Mouse (Mus musculus) embryonic facial prominence, embryonic 13.5 days (tissue): ENCODE data around the gene Rps12. TPM values are rescaled to one million over a fixed set of nuclear protein-coding genes. Genes with fewer than 3 reads are reported as not detected.

Source experiments
- ATAC-seq: fragments of 200-750 bp; cut with Nextera tagmentation; 2 replicates; pipeline ENCODE4 v1.8.0; 2017; ENCODE audit warnings: low read depth; ENCODE audit not compliant: insufficient number of reproducible peaks, insufficient read depth, low FRiP score, low TSS enrichment
- H3K27ac ChIP-seq: fragments of 300-500 bp; sonication (generic); 2 replicates; pipeline ENCODE4 v1.5.1; 2015; ENCODE audit warnings: moderate library complexity, mild to moderate bottlenecking, inconsistent platforms
- H3K27me3 ChIP-seq: fragments of 300-500 bp; sonication (generic); 2 replicates; pipeline ENCODE4 v1.6.1; 2015; ENCODE audit warnings: mild to moderate bottlenecking, inconsistent platforms
- H3K36me3 ChIP-seq: fragments of 300-500 bp; sonication (generic); 2 replicates; pipeline ENCODE4 v1.6.1; 2015; ENCODE audit warnings: mild to moderate bottlenecking, inconsistent platforms
- H3K4me1 ChIP-seq: fragments of 300-500 bp; sonication (generic); 2 replicates; pipeline ENCODE4 v1.6.1; 2015; ENCODE audit warnings: inconsistent platforms
- H3K4me2 ChIP-seq: fragments of 300-500 bp; sonication (generic); 2 replicates; pipeline ENCODE4 v1.6.1; 2015; ENCODE audit warnings: moderate library complexity, mild to moderate bottlenecking, inconsistent platforms
- H3K4me3 ChIP-seq: fragments of 300-500 bp; sonication (generic); 2 replicates; pipeline ENCODE4 v1.5.1; 2015; ENCODE audit warnings: mild to moderate bottlenecking, inconsistent platforms
- H3K9ac ChIP-seq: fragments of 300-500 bp; sonication (generic); 2 replicates; pipeline ENCODE4 v1.6.1; 2015; ENCODE audit warnings: mild to moderate bottlenecking, inconsistent platforms
- H3K9me3 ChIP-seq: fragments of 300-500 bp; sonication (generic); 2 replicates; pipeline ENCODE4 v1.6.1; 2016; ENCODE audit warnings: inconsistent platforms
- WGBS: fragments of 180-500 bp; shearing (Covaris S2); methylation state at CpG from one replicate; pipeline ENCODE4 v1.1.7; 2015; ENCODE audit warnings: mixed read lengths; 5-methylcytosine and 5-hydroxymethylcytosine counted together
- polyA plus RNA-seq: library from polyadenylated mRNA; unstranded; fragments of >200 nt; fragmentation: Nextera tagmentation; extraction: Ambion mirVana; gene quantifications from 2 replicates; pipeline ENCODE4 v1.2.1, GENCODE M21; 2015

The Rps12 gene
- 245 and 261 TPM in 2 replicates for polyA plus RNA-seq

GRCm38 (mm10) chr10:23787062-23787821, at the start of gene Rps12:
Gene Rps12 (minus strand): TSS chr10:23787275.
- no peaks in the 10 kb centered on the region for H3K9me3 ChIP-seq
- peak within 1 kb of the TSS; percentile 90 for H3K4me3 ChIP-seq
- under 1% methylated on average over 51 of the region's 51 CpGs for WGBS
- H3K4me2 ChIP-seq, result peak within 1 kb of the TSS; percentile 91
- ATAC-seq, result peak; percentile 96
- no peaks in the 10 kb centered on the region for H3K27me3 ChIP-seq
- peak within 1 kb of the TSS; percentile 97 for H3K9ac ChIP-seq
- H3K4me1 ChIP-seq, result peaks cover 36% of the 10 kb centered on the region
- H3K36me3 ChIP-seq, result peaks cover 38% of the 10 kb centered on the region
- peak within 1 kb of the TSS; percentile 91 for H3K27ac ChIP-seq

DNA sequence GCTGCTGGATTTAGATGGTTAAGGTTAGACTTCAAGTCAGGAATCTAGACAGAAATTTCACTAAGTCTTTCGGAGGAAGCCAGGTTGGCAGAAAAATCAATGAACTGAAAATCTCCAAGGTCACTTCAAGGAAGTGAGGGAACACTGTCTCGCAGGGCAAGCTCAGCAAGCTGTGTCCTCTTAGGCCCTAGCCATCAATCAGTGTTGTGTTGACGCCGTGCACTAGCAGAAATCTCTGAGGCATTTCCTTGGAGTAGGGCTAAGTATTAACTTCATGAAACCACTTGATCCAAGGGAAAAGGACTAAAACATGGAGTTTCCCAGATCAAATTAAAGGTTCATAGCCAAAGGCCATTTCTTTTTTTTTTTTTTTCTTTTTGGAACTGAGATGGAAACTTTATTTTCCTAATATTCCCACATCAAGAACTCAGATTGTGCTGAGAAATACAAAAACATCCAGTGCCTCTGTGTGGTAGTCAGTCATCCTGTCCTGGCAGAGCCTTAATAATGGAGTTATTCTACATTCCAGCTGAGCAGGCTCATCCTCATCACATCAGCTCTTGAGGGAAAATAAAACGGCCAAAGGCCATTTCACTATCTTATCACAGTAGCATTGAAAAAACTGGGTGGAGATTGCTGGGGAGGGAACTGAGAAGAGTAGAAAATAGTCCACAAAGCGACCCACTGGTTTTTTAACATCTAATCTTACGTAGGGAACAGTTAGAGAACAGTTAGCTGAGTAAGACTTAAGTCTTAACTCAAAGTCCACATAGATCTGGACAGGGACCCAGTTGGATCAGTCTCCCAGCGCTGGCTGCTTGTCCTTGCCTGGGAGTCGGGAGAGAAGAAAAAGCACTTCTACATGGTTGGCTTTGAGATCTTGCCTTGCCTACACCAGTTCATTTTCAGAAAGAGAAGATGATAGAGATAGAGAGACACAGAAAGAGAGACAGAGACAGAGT, 49.2 kb upstream of the Rps12 start:
- no peak overlapping the region for H3K4me2 ChIP-seq
- no peak overlapping the region for H3K27ac ChIP-seq
- no peak overlapping the region for H3K9ac ChIP-seq
- ATAC-seq, result no peak
- H3K4me1 ChIP-seq, result no peaks in the 10 kb centered on the region
- no peak overlapping the region for H3K4me3 ChIP-seq
- no peaks in the 10 kb centered on the region for H3K36me3 ChIP-seq
- WGBS, result 72% methylated on average over 9 of the region's 9 CpGs
- no peaks in the 10 kb centered on the region for H3K27me3 ChIP-seq
- H3K9me3 ChIP-seq, result no peaks in the 10 kb centered on the region

DNA sequence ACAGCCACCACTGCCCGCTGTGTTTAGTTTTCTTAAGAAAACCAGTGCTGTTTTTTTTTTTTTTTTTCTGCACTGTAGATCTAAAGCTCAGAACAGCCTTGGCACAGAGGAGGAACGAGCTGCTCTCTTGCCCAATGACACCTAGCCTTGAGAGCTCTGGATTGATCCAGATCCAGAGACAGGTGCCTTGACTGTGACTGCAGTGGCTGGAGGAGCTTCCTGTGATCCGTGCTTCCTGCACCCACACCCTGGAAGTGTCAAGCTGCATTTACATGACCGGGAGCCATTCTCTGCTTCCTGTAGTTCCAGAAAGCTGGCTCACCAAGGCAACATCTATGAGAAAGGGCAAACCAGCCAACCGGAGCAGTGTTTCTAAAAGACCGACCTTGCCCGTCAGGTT, 39.4 kb upstream of the Rps12 start:
- 87% methylated on average over 7 of the region's 7 CpGs for WGBS

DNA sequence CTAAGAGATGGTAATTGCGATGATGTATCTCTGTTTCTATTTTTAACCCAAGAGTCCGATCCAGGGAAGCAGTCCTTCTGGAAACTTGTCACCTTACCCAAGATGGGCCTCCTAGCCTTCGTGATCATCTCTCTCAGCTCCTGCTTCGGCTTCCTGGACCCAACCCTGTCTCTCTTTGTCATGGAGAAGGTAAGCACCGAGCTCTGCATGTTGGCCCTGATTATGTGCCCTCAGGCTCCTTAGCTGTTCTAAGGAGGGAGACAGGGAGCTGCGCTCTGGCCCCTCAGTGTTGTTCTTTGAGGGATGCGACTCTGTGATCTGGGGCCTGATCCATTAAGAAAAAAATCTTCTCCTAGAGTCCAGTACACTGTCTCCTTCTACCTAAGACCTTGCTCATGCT, 29.2 kb upstream of the Rps12 start:
- ATAC-seq, result no peak
- H3K27ac ChIP-seq, result no peak overlapping the region
- peaks cover 51% of the 10 kb centered on the region for H3K36me3 ChIP-seq
- no peaks in the 10 kb centered on the region for H3K27me3 ChIP-seq
- no peaks in the 10 kb centered on the region for H3K4me1 ChIP-seq
- 81% methylated on average over 7 of the region's 7 CpGs for WGBS
- H3K9ac ChIP-seq, result no peak overlapping the region
- H3K4me2 ChIP-seq, result no peak overlapping the region
- H3K4me3 ChIP-seq, result no peak overlapping the region
- no peaks in the 10 kb centered on the region for H3K9me3 ChIP-seq

More for the DNA sequence above, 39.4 kb upstream of the Rps12 start:
- no peak overlapping the region for H3K4me3 ChIP-seq
- H3K27ac ChIP-seq, result no peak overlapping the region
- H3K27me3 ChIP-seq, result no peaks in the 10 kb centered on the region
- no peaks in the 10 kb centered on the region for H3K4me1 ChIP-seq
- no peak for ATAC-seq
- no peaks in the 10 kb centered on the region for H3K9me3 ChIP-seq
- peaks cover 69% of the 10 kb centered on the region for H3K36me3 ChIP-seq
- H3K9ac ChIP-seq, result no peak overlapping the region
- no peak overlapping the region for H3K4me2 ChIP-seq

DNA sequence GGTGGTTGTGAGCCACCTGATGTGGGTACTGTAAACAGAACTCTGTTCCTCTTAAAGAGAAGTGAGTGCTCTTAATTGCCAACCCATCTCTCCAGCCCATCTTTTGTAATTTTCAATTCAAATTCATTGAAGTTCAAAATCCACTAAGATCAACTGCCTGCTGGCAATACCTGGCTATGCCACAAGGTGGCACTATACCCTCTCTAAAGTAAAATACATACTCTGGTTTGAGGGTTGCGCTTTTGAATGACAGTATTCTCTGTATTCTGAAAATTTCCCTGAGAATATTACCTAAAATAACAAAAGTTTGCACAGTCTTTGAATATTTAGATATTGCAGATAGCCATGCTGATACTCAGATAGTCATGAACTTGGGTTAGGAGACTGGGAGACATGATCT, 28.1 kb upstream of the Rps12 start:
- Histone ChIP-seq H3K27me3 (no peaks in the 10 kb centered on the region), H3K36me3 (peaks cover 50% of the 10 kb centered on the region), H3K4me2 (no peak overlapping the region), H3K4me3 (no peak overlapping the region), H3K27ac (no peak overlapping the region), H3K9ac (no peak overlapping the region), H3K4me1 (no peaks in the 10 kb centered on the region), H3K9me3 (no peaks in the 10 kb centered on the region)
- 46% methylated on average over 1 of the region's 1 CpGs for WGBS
- no peak for ATAC-seq

- Histone ChIP-seq H3K36me3 (peaks cover 37% of the 10 kb centered on the region), H3K9me3 (no peaks in the 10 kb centered on the region), H3K4me3 (no peak overlapping the region), H3K4me1 (no peaks in the 10 kb centered on the region), H3K27me3 (no peaks in the 10 kb centered on the region), H3K9ac (no peak overlapping the region), H3K4me2 (no peak overlapping the region), H3K27ac (no peak overlapping the region)
- WGBS, result 60% methylated on average over 11 of the region's 11 CpGs
- no peak for ATAC-seq
Measured at GRCm38 (mm10) chr10:23812852-23813766, 26.0 kb upstream of the Rps12 start.

GRCm38 (mm10) chr10:23812438-23812759, 25.3 kb upstream of the Rps12 start:
- peaks cover 38% of the 10 kb centered on the region for H3K36me3 ChIP-seq
- H3K4me3 ChIP-seq, result no peak overlapping the region
- H3K4me2 ChIP-seq, result no peak overlapping the region
- no peaks in the 10 kb centered on the region for H3K27me3 ChIP-seq
- no peak overlapping the region for H3K27ac ChIP-seq
- no peaks in the 10 kb centered on the region for H3K9me3 ChIP-seq
- H3K9ac ChIP-seq, result no peak overlapping the region
- H3K4me1 ChIP-seq, result no peaks in the 10 kb centered on the region
- ATAC-seq, result no peak

GRCm38 (mm10) chr10:23811635-23812437, 24.8 kb upstream of the Rps12 start:
- H3K27me3 ChIP-seq, result no peaks in the 10 kb centered on the region
- WGBS, result 74% methylated on average over 9 of the region's 12 CpGs
- no peaks in the 10 kb centered on the region for H3K9me3 ChIP-seq
- H3K4me3 ChIP-seq, result no peak overlapping the region
- no peak overlapping the region for H3K9ac ChIP-seq
- no peak overlapping the region for H3K27ac ChIP-seq
- H3K36me3 ChIP-seq, result peaks cover 41% of the 10 kb centered on the region
- no peaks in the 10 kb centered on the region for H3K4me1 ChIP-seq
- H3K4me2 ChIP-seq, result no peak overlapping the region
- no peak for ATAC-seq

GRCm38 (mm10) chr10:23806201-23806600, 19.1 kb upstream of the Rps12 start:
- peaks cover 74% of the 10 kb centered on the region for H3K36me3 ChIP-seq
- H3K4me2 ChIP-seq, result no peak overlapping the region
- H3K4me1 ChIP-seq, result no peaks in the 10 kb centered on the region
- no peak overlapping the region for H3K27ac ChIP-seq
- WGBS, result 29% methylated on average over 4 of the region's 4 CpGs
- no peak overlapping the region for H3K9ac ChIP-seq
- no peak overlapping the region for H3K4me3 ChIP-seq
- no peaks in the 10 kb centered on the region for H3K9me3 ChIP-seq
- no peak for ATAC-seq
- H3K27me3 ChIP-seq, result no peaks in the 10 kb centered on the region

- Histone ChIP-seq H3K4me3 (no peak overlapping the region), H3K4me2 (no peak overlapping the region), H3K9me3 (no peaks in the 10 kb centered on the region), H3K27me3 (no peaks in the 10 kb centered on the region), H3K4me1 (no peaks in the 10 kb centered on the region), H3K27ac (no peak overlapping the region), H3K9ac (no peak overlapping the region), H3K36me3 (peaks cover 76% of the 10 kb centered on the region)
- WGBS, result 71% methylated on average over 3 of the region's 3 CpGs
- no peak for ATAC-seq
Measured at GRCm38 (mm10) chr10:23804665-23805064, 17.6 kb upstream of the Rps12 start.
